Mouse (Mus musculus) heart, adult 2 months (tissue): ENCODE data around the gene Vps45.

Experiments
- CTCF ChIP-seq: fragments of 200-600 bp; IDR thresholded peaks from 2 replicates; pipeline ENCODE4 v1.8.1; 2022; ENCODE audit warnings: antibody characterized with exemption, mild to moderate bottlenecking, moderate library complexity
- POLR2A ChIP-seq: fragments of 200-500 bp; IDR thresholded peaks from 2 replicates; pipeline ENCODE4 v1.6.1; 2011; ENCODE audit warnings: mild to moderate bottlenecking, low read depth, low read length, control low read depth; ENCODE audit not compliant: insufficient read depth

GRCm38 (mm10) chr3:95977079-95977478 lies 81.2 kb downstream of the Vps45 start:
- TF ChIP-seq POLR2A = 0 out of 2 replicates have a peak, but pooled peaks have one; percentile 8
- no peak for TF ChIP-seq CTCF
